Mouse (Mus musculus): ENCODE data around the gene Pnp.
"Not testable (repeated sequence)": the region's sequence is repeated elsewhere in the genome, so short reads cannot be mapped to it uniquely, and the experiment has no call there.

Gene Pnp

GRCm38 (mm10) chr14:50978451-50978850 lies 47.6 kb downstream of the Pnp start:
- DNase-seq = not testable (repeated sequence)

GRCm38 (mm10) chr14:50979631-50980030 lies 48.7 kb downstream of the Pnp start:
- no peak for DNase-seq

GRCm38 (mm10) chr14:50981207-50981606 lies 50.3 kb downstream of the Pnp start:
- no peak for DNase-seq

GRCm38 (mm10) chr14:50981837-50982236 lies 51.0 kb downstream of the Pnp start:
- DNase-seq = no peak

- DNase-seq = no peak
Observed at GRCm38 (mm10) chr14:50987668-50988067, 56.8 kb downstream of the Pnp start.

GRCm38 (mm10) chr14:50991037-50991436 lies 60.2 kb downstream of the Pnp start:
- no peak for DNase-seq

GRCm38 (mm10) chr14:50997088-50997487 lies 66.2 kb downstream of the Pnp start:
- no peak for DNase-seq

- no peak for DNase-seq
Observed at GRCm38 (mm10) chr14:50997999-50998666, 67.3 kb downstream of the Pnp start.

- no peak for DNase-seq
Observed at GRCm38 (mm10) chr14:51007152-51007801, 76.4 kb downstream of the Pnp start, which contains the start of gene Rnase10. Rnase10 (plus strand) TSS chr14:51007751.

GRCm38 (mm10) chr14:51007914-51008713 lies 77.2 kb downstream of the Pnp start:
- DNase-seq = peak; percentile 57

- DNase-seq = no peak
Observed at GRCm38 (mm10) chr14:51008781-51009180, 77.9 kb downstream of the Pnp start.

- no peak for DNase-seq
Observed at GRCm38 (mm10) chr14:51009572-51009971, 78.7 kb downstream of the Pnp start.

- not testable (repeated sequence) for DNase-seq
Observed at GRCm38 (mm10) chr14:51014724-51015123, 83.8 kb downstream of the Pnp start.
